Mouse (Mus musculus) limb, embryonic 13.5 days (tissue): ENCODE measurements around the gene St8sia2. TPM values are rescaled to one million over a fixed set of nuclear protein-coding genes. Genes with fewer than 3 reads are reported as not detected.
A peak's percentile ranks its signal among the peaks of the same experiment; 100 is the strongest.
"Not testable (repeated sequence)": the region's sequence is repeated elsewhere in the genome, so short reads cannot be mapped to it uniquely, and the experiment has no call there.

ENCODE experiments used
- ATAC-seq: fragments of 200-750 bp; cut with Nextera tagmentation; 2 replicates; pipeline ENCODE4 v1.8.0; 2017; ENCODE audit warnings: low read depth, moderate number of reproducible peaks, moderate TSS enrichment; ENCODE audit not compliant: low FRiP score
- H3K27ac ChIP-seq: fragments of 300-500 bp; sonication (generic); 2 replicates; pipeline ENCODE4 v1.5.1; 2015; ENCODE audit warnings: inconsistent platforms, mild to moderate bottlenecking, moderate library complexity
- H3K27me3 ChIP-seq: fragments of 300-500 bp; sonication (generic); 2 replicates; pipeline ENCODE4 v1.6.1; 2015; ENCODE audit warnings: mild to moderate bottlenecking, inconsistent platforms
- H3K36me3 ChIP-seq: fragments of 300-500 bp; sonication (generic); 2 replicates; pipeline ENCODE4 v1.6.1; 2015; ENCODE audit warnings: inconsistent platforms, mild to moderate bottlenecking, moderate library complexity
- H3K4me1 ChIP-seq: fragments of 300-500 bp; sonication (generic); 2 replicates; pipeline ENCODE4 v1.6.1; 2015; ENCODE audit warnings: inconsistent platforms
- H3K4me2 ChIP-seq: fragments of 300-500 bp; sonication (generic); replicated peaks from 2 replicates; pipeline ENCODE4 v1.6.1; 2015; ENCODE audit warnings: inconsistent platforms, mild to moderate bottlenecking, moderate library complexity
- H3K4me3 ChIP-seq: fragments of 300-500 bp; sonication (generic); 2 replicates; pipeline ENCODE4 v1.5.1; 2015; ENCODE audit warnings: moderate library complexity, mild to moderate bottlenecking, inconsistent platforms
- H3K9ac ChIP-seq: fragments of 300-500 bp; sonication (generic); 2 replicates; pipeline ENCODE4 v1.6.1; 2015; ENCODE audit warnings: mild to moderate bottlenecking, inconsistent platforms
- H3K9me3 ChIP-seq: fragments of 300-500 bp; sonication (generic); 2 replicates; pipeline ENCODE4 v1.6.1; 2016; ENCODE audit warnings: inconsistent platforms
- WGBS: fragments of 180-500 bp; shearing (Covaris S2); methylation state at CpG from one replicate; pipeline ENCODE4 v1.1.7; 2015; 5-methylcytosine and 5-hydroxymethylcytosine counted together
- polyA plus RNA-seq: library from polyadenylated mRNA; unstranded; fragments of >200 nt; fragmentation: Nextera tagmentation; extraction: Ambion mirVana; gene quantifications from 2 replicates; pipeline ENCODE4 v1.2.1, GENCODE M21; 2015

The St8sia2 gene
- polyA plus RNA-seq, 1 experiment from 2014 or later = 20.1 TPM

- Histone ChIP-seq H3K27ac (no peak overlapping the region), H3K4me3 (no peak overlapping the region), H3K36me3 (no peaks in the 10 kb centered on the region), H3K27me3 (peaks cover 11% of the 10 kb centered on the region), H3K9me3 (no peaks in the 10 kb centered on the region), H3K4me2 (no peak overlapping the region), H3K4me1 (peaks cover 13% of the 10 kb centered on the region), H3K9ac (no peak overlapping the region)
- ATAC-seq = no peak
- WGBS = 92% methylated on average over 2 of the region's 2 CpGs
Measured at GRCm38 (mm10) chr7:74016613-74017012, 3.1 kb upstream of the St8sia2 start.

- Histone ChIP-seq H3K4me2 (peak overlapping the region; percentile 86), H3K4me3 (peak overlapping the region; percentile 85), H3K27ac (peak overlapping the region; percentile 87), H3K27me3 (peaks cover 11% of the 10 kb centered on the region), H3K4me1 (peaks cover 22% of the 10 kb centered on the region), H3K9me3 (no peaks in the 10 kb centered on the region), H3K9ac (peak overlapping the region; percentile 84), H3K36me3 (no peaks in the 10 kb centered on the region)
- ATAC-seq = peak; percentile 32
- WGBS = under 1% methylated on average over 59 of the region's 70 CpGs
Measured at GRCm38 (mm10) chr7:74012858-74013600, 461 bp downstream of the St8sia2 start.

- H3K9ac ChIP-seq = peak overlapping the region; percentile 84
- peak; percentile 38 for ATAC-seq
- H3K27ac ChIP-seq = peak overlapping the region; percentile 87
- peak overlapping the region; percentile 85 for H3K4me3 ChIP-seq
- 3% methylated on average over 42 of the region's 43 CpGs for WGBS
- peaks cover 28% of the 10 kb centered on the region for H3K4me1 ChIP-seq
- peak overlapping the region; percentile 86 for H3K4me2 ChIP-seq
- H3K27me3 ChIP-seq = peaks cover 11% of the 10 kb centered on the region
- H3K9me3 ChIP-seq = no peaks in the 10 kb centered on the region
- no peaks in the 10 kb centered on the region for H3K36me3 ChIP-seq
Measured at GRCm38 (mm10) chr7:74011976-74012857, 1.3 kb downstream of the St8sia2 start.

GRCm38 (mm10) chr7:74008946-74009542, 4.4 kb downstream of the St8sia2 start:
- peaks cover 3% of the 10 kb centered on the region; the same call in 1 of the 2 replicates for H3K36me3 ChIP-seq
- no peak overlapping the region for H3K4me2 ChIP-seq
- no peaks in the 10 kb centered on the region for H3K27me3 ChIP-seq
- H3K4me1 ChIP-seq = peaks cover 51% of the 10 kb centered on the region
- ATAC-seq = no peak
- no peak overlapping the region for H3K4me3 ChIP-seq
- WGBS = 50% methylated on average over 7 of the region's 7 CpGs
- H3K9ac ChIP-seq = no peak overlapping the region
- H3K9me3 ChIP-seq = no peaks in the 10 kb centered on the region
- H3K27ac ChIP-seq = no peak overlapping the region

GRCm38 (mm10) chr7:74006775-74007371, 6.6 kb downstream of the St8sia2 start:
- Histone ChIP-seq H3K36me3 (peaks cover 3% of the 10 kb centered on the region; the same call in 1 of the 2 replicates), H3K9ac (no peak overlapping the region), H3K9me3 (no peaks in the 10 kb centered on the region), H3K4me1 (peaks cover 51% of the 10 kb centered on the region), H3K27ac (peak overlapping the region; percentile 39; the same call in 1 of the 2 replicates), H3K4me3 (no peak overlapping the region), H3K27me3 (no peaks in the 10 kb centered on the region), H3K4me2 (peak overlapping the region; percentile 2; the same call in 1 of the 2 replicates)
- 18% methylated on average over 9 of the region's 9 CpGs for WGBS
- peak; percentile 85 for ATAC-seq

GRCm38 (mm10) chr7:74006364-74006763, 7.1 kb downstream of the St8sia2 start:
- Histone ChIP-seq H3K36me3 (peaks cover 3% of the 10 kb centered on the region; the same call in 1 of the 2 replicates), H3K4me2 (0 out of 2 replicates have a peak overlapping the region, but pooled peaks have one; percentile 2), H3K27ac (peak overlapping the region; percentile 39; the same call in 1 of the 2 replicates), H3K4me3 (no peak overlapping the region), H3K9me3 (no peaks in the 10 kb centered on the region), H3K27me3 (no peaks in the 10 kb centered on the region), H3K4me1 (peaks cover 46% of the 10 kb centered on the region), H3K9ac (no peak overlapping the region)
- no peak for ATAC-seq
- 4% methylated on average over 1 of the region's 1 CpGs for WGBS

GRCm38 (mm10) chr7:74000743-74001510, 12.6 kb downstream of the St8sia2 start:
- H3K36me3 ChIP-seq = peaks cover 11% of the 10 kb centered on the region
- ATAC-seq = no peak
- no peaks in the 10 kb centered on the region for H3K9me3 ChIP-seq
- H3K4me3 ChIP-seq = no peak overlapping the region
- no peaks in the 10 kb centered on the region for H3K27me3 ChIP-seq
- 69% methylated on average over 12 of the region's 12 CpGs for WGBS
- no peak overlapping the region for H3K27ac ChIP-seq
- H3K4me1 ChIP-seq = peaks cover 23% of the 10 kb centered on the region
- no peak overlapping the region for H3K9ac ChIP-seq
- no peak overlapping the region for H3K4me2 ChIP-seq

GRCm38 (mm10) chr7:73989366-73989765, 24.1 kb downstream of the St8sia2 start:
- no peak for ATAC-seq
- Histone ChIP-seq H3K27ac (no peak overlapping the region), H3K9me3 (no peaks in the 10 kb centered on the region; the same call in 1 of the 2 replicates), H3K36me3 (peaks cover 12% of the 10 kb centered on the region; the same call in 1 of the 2 replicates), H3K27me3 (no peaks in the 10 kb centered on the region), H3K4me2 (no peak overlapping the region), H3K4me1 (no peaks in the 10 kb centered on the region), H3K4me3 (no peak overlapping the region), H3K9ac (no peak overlapping the region)
- 86% methylated on average over 2 of the region's 2 CpGs for WGBS

GRCm38 (mm10) chr7:73972157-73972556, 41.3 kb downstream of the St8sia2 start:
- not testable (repeated sequence) for H3K9ac ChIP-seq, H3K27me3 ChIP-seq, H3K9me3 ChIP-seq, H3K4me1 ChIP-seq, H3K4me3 ChIP-seq, ATAC-seq, H3K27ac ChIP-seq, H3K4me2 ChIP-seq
- peaks cover 63% of the 10 kb centered on the region for H3K36me3 ChIP-seq
- 55% methylated on average over 5 of the region's 5 CpGs for WGBS

- Histone ChIP-seq H3K4me3 (no peak overlapping the region), H3K9ac (no peak overlapping the region), H3K4me2 (no peak overlapping the region), H3K36me3 (peaks cover 73% of the 10 kb centered on the region), H3K9me3 (no peaks in the 10 kb centered on the region), H3K4me1 (no peaks in the 10 kb centered on the region), H3K27me3 (no peaks in the 10 kb centered on the region), H3K27ac (no peak overlapping the region)
- no peak for ATAC-seq
- 82% methylated on average over 3 of the region's 3 CpGs for WGBS
Measured at GRCm38 (mm10) chr7:73965164-73965563, 48.3 kb downstream of the St8sia2 start.

- Histone ChIP-seq H3K4me1 (no peaks in the 10 kb centered on the region), H3K36me3 (peaks cover 86% of the 10 kb centered on the region), H3K4me2 (no peak overlapping the region), H3K4me3 (no peak overlapping the region), H3K27ac (no peak overlapping the region), H3K9me3 (no peaks in the 10 kb centered on the region), H3K27me3 (no peaks in the 10 kb centered on the region), H3K9ac (no peak overlapping the region)
- WGBS = 73% methylated on average over 5 of the region's 5 CpGs
- ATAC-seq = no peak
Measured at GRCm38 (mm10) chr7:73962431-73962830, 51.1 kb downstream of the St8sia2 start.
